Mouse (Mus musculus) liver, postnatal 0 days (tissue): ENCODE results near the gene Aurkb. TPM values are rescaled to one million over a fixed set of nuclear protein-coding genes. Genes with fewer than 3 reads are reported as not detected.

Experiments used
- ATAC-seq: fragments of 200-750 bp; cut with Nextera tagmentation; 2 replicates; pipeline ENCODE4 v1.8.0; 2017; ENCODE audit warnings: mild to moderate bottlenecking, moderate library complexity
- DNase-seq: peaks from one replicate; pipeline ENCODE4 v3.0.0-alpha.2; 2016
- H3K27ac ChIP-seq: fragments of 300-500 bp; sonication (generic); 2 replicates; pipeline ENCODE4 v1.5.1; 2014; ENCODE audit warnings: antibody characterized with exemption, moderate library complexity, mild to moderate bottlenecking, low read depth
- H3K27me3 ChIP-seq: fragments of 300-500 bp; sonication (generic); 2 replicates; pipeline ENCODE4 v1.6.1; 2014; ENCODE audit warnings: low read length, control low read depth, mixed read lengths; ENCODE audit not compliant: insufficient read depth
- H3K36me3 ChIP-seq: fragments of 300-500 bp; sonication (generic); replicated peaks from 2 replicates; pipeline ENCODE4 v1.6.1; 2014; ENCODE audit warnings: mild to moderate bottlenecking, control low read depth, low read length, moderate library complexity, mixed read lengths; ENCODE audit not compliant: insufficient read depth
- H3K4me1 ChIP-seq: fragments of 300-500 bp; sonication (generic); 2 replicates; pipeline ENCODE4 v1.6.1; 2014; ENCODE audit warnings: antibody characterized with exemption, mild to moderate bottlenecking, control low read depth; ENCODE audit not compliant: insufficient read depth
- H3K4me2 ChIP-seq: fragments of 300-500 bp; sonication (generic); 2 replicates; pipeline ENCODE4 v1.6.1; 2014; ENCODE audit warnings: low read depth, mild to moderate bottlenecking, low read length, moderate library complexity, mixed read lengths
- H3K4me3 ChIP-seq: fragments of 300-500 bp; sonication (generic); 2 replicates; pipeline ENCODE4 v1.5.1; 2014; ENCODE audit warnings: low read depth, low read length
- H3K9ac ChIP-seq: fragments of 300-500 bp; sonication (generic); replicated peaks from 2 replicates; pipeline ENCODE4 v1.6.1; 2014; ENCODE audit warnings: mild to moderate bottlenecking, moderate library complexity
- H3K9me3 ChIP-seq: fragments of 300-500 bp; sonication (generic); 2 replicates; pipeline ENCODE4 v1.6.1; 2016; ENCODE audit warnings: mild to moderate bottlenecking, control low read depth, low read length, mixed read lengths
- CTCF ChIP-seq: sonication (generic); IDR thresholded peaks from 2 replicates; pipeline ENCODE4 v1.5.1; 2016; ENCODE audit warnings: antibody characterized with exemption, low read depth
- EP300 ChIP-seq: IDR thresholded peaks from 2 replicates; pipeline ENCODE4 v1.6.1; 2016; ENCODE audit warnings: antibody characterized with exemption, low read depth, mild to moderate bottlenecking
- WGBS: fragments of 180-500 bp; shearing (Covaris S2); extraction: QIAGEN DNeasy Blood & Tissue Kit; methylation state at CpG from one replicate; pipeline ENCODE4 v1.1.7; 2014; ENCODE audit not compliant: insufficient replicate concordance; 5-methylcytosine and 5-hydroxymethylcytosine counted together
- polyA plus RNA-seq: library from polyadenylated mRNA; unstranded; fragments of >200 nt; fragmentation: Nextera tagmentation; extraction: Ambion mirVana; gene quantifications from 2 replicates; pipeline ENCODE4 v1.2.1, GENCODE M21; 2015

Aurkb gene
- polyA plus RNA-seq, 1 experiment from 2014 or later = 45.9 TPM

DNA sequence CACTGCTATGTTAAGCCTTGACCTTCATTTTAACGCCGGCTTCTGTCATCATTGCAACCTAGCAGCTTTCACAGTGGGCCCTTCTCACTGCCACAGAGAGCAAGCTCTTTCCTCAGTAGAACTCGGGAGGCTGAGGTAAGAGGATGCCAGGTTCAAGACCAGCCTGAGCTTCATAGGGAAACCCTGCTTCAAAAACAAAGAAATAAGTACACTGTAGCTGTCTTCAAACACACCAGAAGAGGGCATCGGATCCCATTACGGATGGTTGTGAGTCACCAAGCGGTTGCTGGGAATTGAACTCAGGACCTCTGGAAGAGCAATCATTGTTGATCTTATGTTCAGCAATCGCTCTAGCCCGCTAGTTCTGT lies 35.4 kb downstream of the Aurkb start:
- TF ChIP-seq EP300 (no peak), CTCF (no peak)
- Histone ChIP-seq H3K27me3 (no peaks in the 10 kb centered on the region), H3K4me3 (no peak overlapping the region), H3K36me3 (no peaks in the 10 kb centered on the region), H3K4me2 (no peak overlapping the region), H3K27ac (no peak overlapping the region), H3K4me1 (peaks cover 6% of the 10 kb centered on the region; the same call in 1 of the 2 replicates), H3K9me3 (no peaks in the 10 kb centered on the region), H3K9ac (no peak overlapping the region)
- 76% methylated on average over 8 of the region's 8 CpGs for WGBS
- ATAC-seq = no peak
- no peak for DNase-seq

DNA sequence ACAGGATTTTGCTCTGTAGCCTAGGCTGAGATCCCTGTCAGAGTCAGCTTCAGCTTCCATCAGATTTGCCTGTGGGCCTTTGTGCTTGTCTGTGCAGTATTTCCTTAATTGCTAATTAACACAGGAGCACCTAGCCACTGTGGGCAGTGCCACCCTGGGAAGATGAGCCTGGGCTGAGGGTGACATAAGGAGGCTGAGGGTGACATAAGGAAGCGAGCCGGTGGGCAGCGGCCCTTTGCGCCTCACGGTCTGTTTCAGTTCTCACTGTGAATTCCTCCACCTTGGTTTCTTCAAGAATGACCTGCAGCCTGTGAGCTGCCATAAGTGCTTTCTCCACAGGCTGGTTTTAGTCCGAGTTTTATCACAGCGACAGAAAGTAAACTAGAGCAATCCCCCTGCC lies 36.2 kb downstream of the Aurkb start:
- ATAC-seq = no peak
- Histone ChIP-seq H3K36me3 (no peaks in the 10 kb centered on the region), H3K4me3 (no peak overlapping the region), H3K9me3 (no peaks in the 10 kb centered on the region), H3K4me1 (peaks cover 6% of the 10 kb centered on the region; the same call in 1 of the 2 replicates), H3K4me2 (no peak overlapping the region), H3K27me3 (no peaks in the 10 kb centered on the region), H3K27ac (no peak overlapping the region), H3K9ac (no peak overlapping the region)
- DNase-seq = no peak
- 77% methylated on average over 7 of the region's 7 CpGs for WGBS
- TF ChIP-seq CTCF (no peak), EP300 (no peak)

DNA sequence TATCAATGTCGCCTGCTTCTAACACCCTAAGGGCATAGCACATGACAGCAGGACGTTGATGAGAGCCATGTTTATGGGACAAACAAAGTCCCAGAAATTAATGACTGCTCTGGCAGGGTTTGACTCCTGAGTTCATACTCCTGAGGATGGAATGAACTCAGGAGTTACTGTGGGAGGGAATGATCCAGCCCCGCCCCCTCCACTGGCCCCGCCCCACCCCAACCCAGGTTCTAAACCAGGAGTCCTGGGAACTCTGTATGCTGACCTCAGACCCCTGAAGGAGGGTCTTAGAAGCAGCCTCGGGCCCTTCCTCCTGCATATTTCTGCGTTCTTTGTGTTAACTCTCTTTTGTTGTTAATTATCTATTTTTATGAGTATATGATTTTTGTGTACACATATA lies 40.2 kb downstream of the Aurkb start:
- 75% methylated on average over 6 of the region's 6 CpGs for WGBS
- H3K9ac ChIP-seq = no peak overlapping the region
- no peaks in the 10 kb centered on the region for H3K27me3 ChIP-seq

DNA sequence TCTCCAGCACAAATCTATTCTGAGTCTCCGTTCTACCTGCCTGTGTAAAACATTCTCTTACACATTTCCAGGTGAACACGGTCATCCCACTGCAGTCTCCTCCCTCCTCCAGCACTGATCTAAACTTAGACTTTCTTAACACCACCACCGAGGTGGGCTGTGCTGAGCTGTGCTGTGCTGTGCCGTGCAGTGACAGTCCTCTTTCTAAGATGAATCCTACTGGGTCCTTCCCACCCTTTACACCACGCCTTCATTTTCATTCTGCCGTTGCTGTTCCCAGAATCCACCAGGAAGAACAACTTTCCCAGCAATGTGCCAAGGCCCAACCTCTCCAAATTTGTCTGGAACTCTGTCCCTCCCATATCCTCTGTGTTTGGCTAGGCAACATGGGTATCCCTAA lies 40.9 kb downstream of the Aurkb start:
- H3K9ac ChIP-seq = no peak overlapping the region
- no peaks in the 10 kb centered on the region for H3K9me3 ChIP-seq
- TF ChIP-seq CTCF (no peak), EP300 (no peak)
- H3K27ac ChIP-seq = no peak overlapping the region
- H3K4me3 ChIP-seq = no peak overlapping the region
- no peak overlapping the region for H3K4me2 ChIP-seq
- ATAC-seq (no peak), DNase-seq (no peak)
- H3K4me1 ChIP-seq = peaks cover 22% of the 10 kb centered on the region
- WGBS = 74% methylated on average over 6 of the region's 6 CpGs
- H3K36me3 ChIP-seq = peaks cover 19% of the 10 kb centered on the region
- no peaks in the 10 kb centered on the region for H3K27me3 ChIP-seq

More for the DNA sequence above, 40.2 kb downstream of the Aurkb start:
- ATAC-seq = no peak
- Histone ChIP-seq H3K4me2 (no peak overlapping the region), H3K9me3 (no peaks in the 10 kb centered on the region), H3K4me3 (no peak overlapping the region), H3K27ac (no peak overlapping the region), H3K4me1 (peaks cover 22% of the 10 kb centered on the region), H3K36me3 (peaks cover 12% of the 10 kb centered on the region)
- no peak for DNase-seq
- TF ChIP-seq EP300 (no peak), CTCF (no peak)

DNA sequence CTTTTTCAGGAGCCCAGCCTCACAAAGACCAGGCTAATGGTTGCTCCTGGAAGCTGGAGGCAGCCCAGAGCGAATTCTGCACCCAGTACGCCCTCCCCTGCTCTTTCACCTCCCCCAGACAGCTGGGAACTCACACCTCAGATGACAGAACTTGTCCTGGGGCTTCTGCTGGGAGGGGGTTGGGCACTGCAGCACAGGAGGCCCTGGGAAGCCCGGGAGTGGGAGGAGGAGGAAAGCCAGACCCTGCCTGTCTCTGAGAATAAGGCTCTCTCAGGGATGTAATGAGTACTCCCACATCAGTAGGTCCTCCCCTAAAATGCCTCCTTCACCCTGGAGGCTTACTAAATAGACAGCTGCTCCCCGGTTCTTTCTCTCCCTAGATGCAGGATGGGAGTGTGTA lies 41.6 kb downstream of the Aurkb start:
- 58% methylated on average over 4 of the region's 4 CpGs for WGBS
- DNase-seq (no peak), ATAC-seq (no peak)
- H3K9me3 ChIP-seq = no peaks in the 10 kb centered on the region
- TF ChIP-seq EP300 = no peak
- TF ChIP-seq CTCF = no peak
- H3K27me3 ChIP-seq = no peaks in the 10 kb centered on the region
- no peak overlapping the region for H3K4me3 ChIP-seq
- peaks cover 25% of the 10 kb centered on the region for H3K4me1 ChIP-seq
- H3K4me2 ChIP-seq = no peak overlapping the region
- H3K9ac ChIP-seq = no peak overlapping the region; the same call in 1 of the 2 replicates
- peaks cover 26% of the 10 kb centered on the region for H3K36me3 ChIP-seq
- H3K27ac ChIP-seq = no peak overlapping the region

DNA sequence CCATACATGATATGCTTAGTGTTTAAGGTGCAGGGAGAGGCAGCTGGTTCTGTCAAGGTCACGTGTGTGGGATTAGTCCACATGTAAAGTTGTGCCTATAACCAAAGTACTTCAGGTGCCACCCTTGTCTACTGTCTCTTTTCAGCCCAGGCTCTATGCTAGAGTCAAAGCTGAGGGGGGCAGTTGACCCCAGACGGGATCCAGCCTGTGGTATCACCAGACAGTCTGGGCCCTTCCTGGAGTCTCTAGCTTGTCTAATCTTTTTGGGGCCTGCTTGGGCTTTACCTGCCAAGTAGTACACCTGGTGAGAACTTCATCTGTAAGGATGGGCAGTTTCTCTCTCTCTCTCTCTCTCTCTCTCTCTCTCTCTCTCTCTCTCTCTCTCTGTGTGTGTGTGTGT lies 42.1 kb downstream of the Aurkb start:
- Histone ChIP-seq H3K4me2 (peak overlapping the region; percentile 86; the same call in 1 of the 2 replicates), H3K4me1 (peaks cover 25% of the 10 kb centered on the region), H3K27ac (no peak overlapping the region), H3K36me3 (peaks cover 30% of the 10 kb centered on the region), H3K9ac (no peak overlapping the region; the same call in 1 of the 2 replicates), H3K9me3 (no peaks in the 10 kb centered on the region), H3K27me3 (no peaks in the 10 kb centered on the region), H3K4me3 (0 out of 2 replicates have a peak overlapping the region, but pooled peaks have one; percentile 97)
- ATAC-seq = no peak
- 63% methylated on average over 2 of the region's 2 CpGs for WGBS
- DNase-seq = no peak
- TF ChIP-seq EP300 (no peak), CTCF (no peak)
